Mouse (Mus musculus) kidney, embryonic 15.5 days (tissue): Measurements from ENCODE around the gene Lbx2. TPM values are rescaled to one million over a fixed set of nuclear protein-coding genes. Genes with fewer than 3 reads are reported as not detected.

Experiments
- ATAC-seq: fragments of 200-750 bp; cut with Nextera tagmentation; replicated peaks from 2 replicates; pipeline ENCODE4 v1.8.0; 2017; ENCODE audit warnings: moderate TSS enrichment; ENCODE audit not compliant: low FRiP score
- H3K27ac ChIP-seq: fragments of 300-500 bp; sonication (generic); 2 replicates; pipeline ENCODE4 v1.5.1; 2015; ENCODE audit warnings: mild to moderate bottlenecking, inconsistent platforms
- H3K27me3 ChIP-seq: fragments of 300-500 bp; sonication (generic); 2 replicates; pipeline ENCODE4 v1.6.1; 2015; ENCODE audit warnings: inconsistent platforms
- H3K36me3 ChIP-seq: fragments of 300-500 bp; sonication (generic); 2 replicates; pipeline ENCODE4 v1.6.1; 2015; ENCODE audit warnings: inconsistent platforms
- H3K4me1 ChIP-seq: fragments of 300-500 bp; sonication (generic); 2 replicates; pipeline ENCODE4 v1.6.1; 2015; ENCODE audit warnings: inconsistent platforms
- H3K4me2 ChIP-seq: fragments of 300-500 bp; sonication (generic); 2 replicates; pipeline ENCODE4 v1.6.1; 2015; ENCODE audit warnings: moderate library complexity, mild to moderate bottlenecking, inconsistent platforms
- H3K4me3 ChIP-seq: fragments of 300-500 bp; sonication (generic); replicated peaks from 2 replicates; pipeline ENCODE4 v1.5.1; 2015; ENCODE audit warnings: mild to moderate bottlenecking, inconsistent platforms
- H3K9ac ChIP-seq: fragments of 300-500 bp; sonication (generic); 2 replicates; pipeline ENCODE4 v1.6.1; 2015; ENCODE audit warnings: mild to moderate bottlenecking, inconsistent platforms
- H3K9me3 ChIP-seq: fragments of 300-500 bp; sonication (generic); replicated peaks from 2 replicates; pipeline ENCODE4 v1.6.1; 2016; ENCODE audit warnings: inconsistent platforms
- WGBS: fragments of 180-500 bp; shearing (Covaris S2); methylation state at CpG from one replicate; pipeline ENCODE4 v1.1.7; 2015; ENCODE audit warnings: mixed read lengths; 5-methylcytosine and 5-hydroxymethylcytosine counted together
- polyA plus RNA-seq: library from polyadenylated mRNA; unstranded; fragments of >200 nt; fragmentation: Nextera tagmentation; extraction: Ambion mirVana; gene quantifications from 2 replicates; pipeline ENCODE4 v1.2.1, GENCODE M21; 2015

Lbx2 gene
- 7.5 and 9.6 TPM in 2 replicates for polyA plus RNA-seq

DNA sequence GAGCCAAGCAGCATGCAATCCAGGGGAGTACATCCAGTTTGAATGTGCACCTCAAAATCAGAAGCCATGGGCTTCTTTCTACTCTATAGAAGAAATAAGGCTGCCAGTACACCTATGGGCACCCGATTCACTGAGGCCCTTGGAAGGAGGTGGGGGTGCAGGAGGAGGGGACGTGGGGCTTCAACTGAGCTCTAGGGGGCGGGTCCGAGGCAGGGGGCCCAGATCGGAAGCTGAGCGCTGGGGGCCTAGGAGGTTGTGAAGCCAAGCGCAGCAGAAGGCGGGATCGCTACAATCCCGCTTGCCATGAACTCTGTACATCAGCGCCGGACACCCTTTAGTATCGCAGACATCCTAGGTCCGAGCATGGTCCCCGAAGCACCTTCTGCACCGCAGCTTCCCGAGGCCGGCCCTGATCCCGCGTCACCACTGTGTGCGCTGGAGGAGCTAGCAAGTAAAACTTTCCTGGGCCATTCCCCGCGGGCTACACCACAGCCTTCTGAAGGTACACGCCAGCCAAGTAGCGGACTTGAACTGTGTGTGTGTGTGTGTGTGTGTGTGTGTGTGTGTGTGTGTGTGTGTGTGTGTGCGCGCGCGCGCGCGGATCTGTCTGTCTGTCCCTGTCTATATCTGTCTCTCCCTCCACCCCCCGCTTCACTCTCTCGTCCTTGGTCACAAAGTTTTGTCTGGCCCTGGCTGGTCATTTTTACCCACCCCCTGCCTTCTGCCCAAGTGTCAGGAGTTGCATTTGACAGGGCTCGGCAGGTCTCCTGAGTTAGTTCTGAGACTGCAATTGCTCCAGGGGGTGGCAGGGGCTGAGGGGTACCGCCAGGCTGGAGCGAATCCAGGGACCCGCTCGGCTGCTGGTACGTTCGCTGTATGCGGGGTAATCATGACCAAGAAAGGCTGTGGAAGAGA lies at the start of gene Lbx2:
Lbx2 (plus strand) TSS at position 247 of the 915 bp plus-strand sequence.
- 2% methylated on average over 42 of the region's 42 CpGs for WGBS
- Histone ChIP-seq H3K9me3 (no peaks in the 10 kb centered on the region), H3K36me3 (peaks cover 10% of the 10 kb centered on the region), H3K4me3 (peak within 1 kb of the TSS; percentile 39), H3K4me1 (peaks cover 68% of the 10 kb centered on the region), H3K9ac (peak within 1 kb of the TSS; percentile 34; the same call in 1 of the 2 replicates), H3K27ac (peak within 1 kb of the TSS; percentile 30; the same call in 1 of the 2 replicates), H3K4me2 (peak within 1 kb of the TSS; percentile 69), H3K27me3 (peaks cover 66% of the 10 kb centered on the region)
- peak; percentile 23 for ATAC-seq

DNA sequence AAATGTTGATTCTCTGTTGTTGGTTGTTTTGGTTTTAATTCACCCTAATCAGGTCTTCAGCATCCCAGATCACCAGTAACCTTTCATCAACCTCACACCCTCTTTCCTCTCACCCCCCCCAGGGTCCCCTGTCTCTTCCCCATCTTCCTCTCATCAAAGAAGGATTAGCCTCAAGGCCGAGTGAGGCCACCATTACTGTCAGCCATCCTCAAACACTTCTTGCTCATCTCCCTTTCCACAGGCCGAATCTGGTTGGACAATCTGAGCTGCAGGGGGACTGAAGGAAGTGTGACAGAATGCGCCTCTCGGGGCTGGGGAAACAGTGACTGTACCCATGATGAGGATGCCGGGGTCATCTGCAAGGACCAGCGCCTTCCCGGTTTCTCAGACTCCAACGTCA lies 49.0 kb upstream of the Lbx2 start:
- H3K36me3 ChIP-seq, result no peaks in the 10 kb centered on the region
- H3K9me3 ChIP-seq, result no peaks in the 10 kb centered on the region
- no peak overlapping the region for H3K4me3 ChIP-seq
- H3K4me2 ChIP-seq, result no peak overlapping the region
- H3K27ac ChIP-seq, result no peak overlapping the region
- 82% methylated on average over 8 of the region's 8 CpGs for WGBS
- no peak for ATAC-seq
- no peaks in the 10 kb centered on the region for H3K27me3 ChIP-seq
- H3K9ac ChIP-seq, result no peak overlapping the region
- H3K4me1 ChIP-seq, result peaks cover 39% of the 10 kb centered on the region

- no peak overlapping the region for H3K9ac ChIP-seq
- H3K4me2 ChIP-seq, result peak overlapping the region; percentile 62
- peaks cover 29% of the 10 kb centered on the region for H3K4me1 ChIP-seq
- peak overlapping the region; percentile 30 for H3K4me3 ChIP-seq
- no peaks in the 10 kb centered on the region for H3K9me3 ChIP-seq
- WGBS, result 12% methylated on average over 24 of the region's 24 CpGs
- H3K27me3 ChIP-seq, result no peaks in the 10 kb centered on the region
- H3K36me3 ChIP-seq, result no peaks in the 10 kb centered on the region
- H3K27ac ChIP-seq, result 0 out of 2 replicates have a peak overlapping the region, but pooled peaks have one; percentile 7
- ATAC-seq, result peak; percentile 65
These were observed 47.6 kb upstream of the Lbx2 start for GRCm38 (mm10) chr6:83038496-83039012.

- H3K27ac ChIP-seq, result no peak overlapping the region
- no peak overlapping the region for H3K9ac ChIP-seq
- peaks cover 11% of the 10 kb centered on the region for H3K4me1 ChIP-seq
- ATAC-seq, result no peak
- WGBS, result 85% methylated on average over 5 of the region's 5 CpGs
- H3K36me3 ChIP-seq, result no peaks in the 10 kb centered on the region
- no peaks in the 10 kb centered on the region for H3K9me3 ChIP-seq
- H3K27me3 ChIP-seq, result no peaks in the 10 kb centered on the region
- no peak overlapping the region for H3K4me3 ChIP-seq
- no peak overlapping the region for H3K4me2 ChIP-seq
These were observed 45.6 kb upstream of the Lbx2 start for GRCm38 (mm10) chr6:83040601-83041000.

DNA sequence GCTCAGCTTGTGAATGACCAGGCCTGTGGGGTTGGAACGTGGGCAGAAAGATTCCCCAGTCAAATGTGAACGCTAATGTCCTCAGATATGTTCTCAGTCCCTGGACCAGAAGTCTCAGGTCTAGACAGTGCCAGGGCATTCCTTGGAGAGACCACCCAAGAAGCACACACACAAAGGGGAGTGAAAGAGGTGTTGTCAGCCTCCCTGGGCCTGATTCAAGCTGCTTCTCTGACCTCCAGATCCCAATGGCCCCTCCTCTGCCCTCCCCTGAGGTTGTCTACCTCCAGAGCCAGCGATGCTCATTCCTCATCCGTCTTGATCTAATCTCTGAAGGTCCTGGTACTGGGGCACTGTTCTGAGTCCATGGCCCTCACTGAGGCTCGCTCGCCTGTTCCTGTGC lies 42.6 kb upstream of the Lbx2 start:
- H3K27ac ChIP-seq, result no peak overlapping the region
- ATAC-seq, result no peak
- H3K4me3 ChIP-seq, result no peak overlapping the region
- WGBS, result 64% methylated on average over 6 of the region's 6 CpGs
- no peak overlapping the region for H3K4me2 ChIP-seq
- H3K36me3 ChIP-seq, result no peaks in the 10 kb centered on the region
- no peak overlapping the region for H3K9ac ChIP-seq
- peaks cover 4% of the 10 kb centered on the region for H3K4me1 ChIP-seq
- no peaks in the 10 kb centered on the region for H3K9me3 ChIP-seq
- no peaks in the 10 kb centered on the region for H3K27me3 ChIP-seq

DNA sequence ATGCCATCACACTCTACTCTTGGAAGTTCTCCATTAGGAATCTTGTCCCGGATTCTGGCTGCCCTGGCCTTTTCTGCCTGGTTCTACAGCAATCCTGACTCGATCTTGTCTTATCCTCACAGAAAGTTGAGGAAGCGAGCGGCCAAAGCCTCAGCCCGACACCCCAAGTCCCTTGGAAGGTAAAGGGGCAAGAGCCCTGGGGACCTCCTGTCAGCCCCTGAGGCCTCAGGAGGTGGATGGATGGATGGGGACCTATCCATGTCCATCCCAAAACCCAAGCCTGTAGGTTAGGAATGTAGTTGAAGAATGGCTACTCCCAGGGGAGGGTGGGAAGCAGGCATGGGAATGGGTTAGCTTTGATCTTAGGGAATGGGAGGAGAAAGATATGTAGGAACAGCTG lies 42.2 kb upstream of the Lbx2 start:
- Histone ChIP-seq H3K36me3 (no peaks in the 10 kb centered on the region), H3K4me1 (no peaks in the 10 kb centered on the region), H3K9ac (no peak overlapping the region), H3K4me3 (no peak overlapping the region), H3K4me2 (no peak overlapping the region), H3K27ac (no peak overlapping the region), H3K9me3 (no peaks in the 10 kb centered on the region), H3K27me3 (no peaks in the 10 kb centered on the region)
- ATAC-seq, result no peak
- WGBS, result 91% methylated on average over 5 of the region's 5 CpGs

GRCm38 (mm10) chr6:83044742-83045141 lies 41.4 kb upstream of the Lbx2 start:
- 76% methylated on average over 9 of the region's 9 CpGs for WGBS
- no peaks in the 10 kb centered on the region for H3K36me3 ChIP-seq
- H3K27me3 ChIP-seq, result no peaks in the 10 kb centered on the region
- H3K4me3 ChIP-seq, result no peak overlapping the region
- H3K9ac ChIP-seq, result no peak overlapping the region
- ATAC-seq, result no peak
- no peaks in the 10 kb centered on the region for H3K4me1 ChIP-seq
- H3K9me3 ChIP-seq, result no peaks in the 10 kb centered on the region
- H3K27ac ChIP-seq, result no peak overlapping the region
- no peak overlapping the region for H3K4me2 ChIP-seq

DNA sequence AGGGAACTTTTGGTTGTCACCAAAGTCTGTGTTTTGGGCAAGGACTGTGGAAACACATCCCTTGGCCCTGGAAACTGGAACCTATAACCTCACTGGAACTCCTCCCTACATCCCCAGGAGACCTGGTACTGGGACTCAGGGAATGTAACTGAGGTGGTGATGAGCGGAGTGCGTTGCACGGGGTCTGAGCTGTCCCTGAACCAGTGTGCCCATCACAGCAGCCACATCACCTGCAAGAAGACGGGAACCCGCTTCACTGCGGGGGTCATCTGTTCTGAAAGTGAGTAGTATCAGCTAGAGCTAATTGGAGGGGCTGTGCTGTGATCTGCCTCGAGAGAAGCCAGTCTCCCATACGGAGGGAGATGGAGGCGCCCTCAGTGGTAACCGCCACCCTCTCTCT lies 36.8 kb upstream of the Lbx2 start:
- H3K9ac ChIP-seq, result no peak overlapping the region
- H3K9me3 ChIP-seq, result no peaks in the 10 kb centered on the region
- H3K27me3 ChIP-seq, result no peaks in the 10 kb centered on the region
- no peak overlapping the region for H3K27ac ChIP-seq
- H3K4me2 ChIP-seq, result no peak overlapping the region
- peaks cover 15% of the 10 kb centered on the region for H3K4me1 ChIP-seq
- 67% methylated on average over 10 of the region's 10 CpGs for WGBS
- H3K4me3 ChIP-seq, result no peak overlapping the region
- ATAC-seq, result no peak
- peaks cover 21% of the 10 kb centered on the region for H3K36me3 ChIP-seq

- WGBS, result 2% methylated on average over 26 of the region's 26 CpGs
- no peaks in the 10 kb centered on the region for H3K9me3 ChIP-seq
- peak overlapping the region; percentile 92 for H3K27ac ChIP-seq
- peaks cover 44% of the 10 kb centered on the region for H3K36me3 ChIP-seq
- peak overlapping the region; percentile 94 for H3K9ac ChIP-seq
- no peaks in the 10 kb centered on the region for H3K27me3 ChIP-seq
- peak; percentile 2; the same call in 1 of the 2 replicates for ATAC-seq
- H3K4me3 ChIP-seq, result peak overlapping the region; percentile 99
- H3K4me1 ChIP-seq, result peaks cover 28% of the 10 kb centered on the region
- peak overlapping the region; percentile 93 for H3K4me2 ChIP-seq
These were observed 32.8 kb upstream of the Lbx2 start for GRCm38 (mm10) chr6:83053136-83053960.

GRCm38 (mm10) chr6:83054074-83054851 lies 31.9 kb upstream of the Lbx2 start, which contains the start of gene Aup1:
Aup1 (plus strand) TSS chr6:83054521.
- no peaks in the 10 kb centered on the region for H3K9me3 ChIP-seq

GRCm38 (mm10) chr6:83054871-83055431 lies 31.2 kb upstream of the Lbx2 start, which contains the start of gene Htra2:
Htra2 (minus strand) TSS chr6:83055273.
- no peaks in the 10 kb centered on the region for H3K27me3 ChIP-seq
- peak within 1 kb of the TSS; percentile 92 for H3K27ac ChIP-seq
- H3K4me1 ChIP-seq, result peaks cover 28% of the 10 kb centered on the region
- peak within 1 kb of the TSS; percentile 93 for H3K4me2 ChIP-seq
- ATAC-seq, result peak; percentile 38
- peaks cover 42% of the 10 kb centered on the region for H3K36me3 ChIP-seq
- peak within 1 kb of the TSS; percentile 99 for H3K4me3 ChIP-seq
- H3K9ac ChIP-seq, result peak within 1 kb of the TSS; percentile 94
- WGBS, result 0% methylated on average over 50 of the region's 50 CpGs
- no peaks in the 10 kb centered on the region for H3K9me3 ChIP-seq

More at GRCm38 (mm10) chr6:83054074-83054851, 31.9 kb upstream of the Lbx2 start, which contains the start of gene Aup1:
- peak; percentile 97 for ATAC-seq
- peak within 1 kb of the TSS; percentile 93 for H3K4me2 ChIP-seq
- peaks cover 44% of the 10 kb centered on the region for H3K36me3 ChIP-seq
- H3K27ac ChIP-seq, result peak within 1 kb of the TSS; percentile 92
- H3K4me3 ChIP-seq, result peak within 1 kb of the TSS; percentile 99
- WGBS, result under 1% methylated on average over 59 of the region's 64 CpGs
- peaks cover 28% of the 10 kb centered on the region for H3K4me1 ChIP-seq
- H3K9ac ChIP-seq, result peak within 1 kb of the TSS; percentile 94
- no peaks in the 10 kb centered on the region for H3K27me3 ChIP-seq
